Comparison of ENCODE assay signal across 9 mouse cellular contexts in the genomic region with DNA sequence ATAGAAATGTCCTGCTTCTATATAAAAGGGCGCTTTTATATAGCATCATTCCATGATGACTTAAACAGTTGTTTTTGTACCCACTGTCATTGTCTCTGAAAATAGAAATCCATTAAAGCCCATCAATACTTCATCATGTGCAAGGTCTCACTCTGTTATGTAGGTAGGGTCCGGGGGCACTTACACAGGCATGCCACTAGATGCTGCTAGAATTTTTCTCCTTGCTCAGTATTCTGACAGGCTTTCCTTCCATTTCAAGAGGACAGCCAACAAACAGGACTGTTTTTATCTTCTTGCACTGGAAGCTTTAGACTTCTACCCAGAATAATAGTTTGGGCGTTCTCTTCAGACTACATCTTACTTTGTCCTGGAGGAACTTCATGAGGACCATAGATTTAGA.
A peak's percentile ranks its signal among the peaks of the same experiment; 100 is the strongest.
DNase-seq lines count a peak whose midpoint lies in the region; ATAC-seq and TF ChIP-seq lines count a peak whose summit lies in the region.
"Had no signal": no experiment of that assay in that cellular context is flagged by ENCODE, and none has a peak within 500 bp of the region (broad histone marks: within the 10 kb centered on the region; RNA-seq: fewer than 3 reads in every experiment).

No protein-coding gene starts in this region.

- peak; percentile 80; the same call in 1 of the 2 replicates for ATAC-seq in kidney, embryonic 14.5 days (ENCODE audit: low FRiP score, low TSS enrichment)
- peak; percentile 69; the same call in 1 of the 2 replicates for ATAC-seq in forebrain, postnatal 0 days
- ATAC-seq in midbrain, embryonic 14.5 days (ENCODE audit: low FRiP score, low TSS enrichment), result no peak

- no peaks in the 10 kb centered on the region for H3K36me3 ChIP-seq in kidney, embryonic 14.5 days (ENCODE audit: control insufficient read depth, insufficient read depth, low read length)
- no peaks in the 10 kb centered on the region for H3K36me3 ChIP-seq in forebrain, postnatal 0 days (ENCODE audit: insufficient read depth)
- no peaks in the 10 kb centered on the region for H3K36me3 ChIP-seq in midbrain, embryonic 14.5 days (ENCODE audit: control insufficient read depth, insufficient read depth, low read length)
- H3K36me3 ChIP-seq: heart, embryonic 15.5 days had no signal

- no peaks in the 10 kb centered on the region for H3K4me1 ChIP-seq in kidney, embryonic 14.5 days (ENCODE audit: control insufficient read depth, insufficient read depth, low read length)
- H3K4me1 ChIP-seq in forebrain, postnatal 0 days (ENCODE audit: insufficient read depth), result no peaks in the 10 kb centered on the region
- no peaks in the 10 kb centered on the region for H3K4me1 ChIP-seq in midbrain, embryonic 14.5 days (ENCODE audit: control insufficient read depth, insufficient read depth, low read length)
- H3K4me1 ChIP-seq: heart, embryonic 15.5 days had no signal

- H3K27ac ChIP-seq in kidney, embryonic 14.5 days (ENCODE audit: low read depth, low read length), result no peak overlapping the region
- H3K27ac ChIP-seq in forebrain, postnatal 0 days (ENCODE audit: low read depth, low read length), result no peak overlapping the region
- H3K27ac ChIP-seq in midbrain, embryonic 14.5 days (replicated peaks; ENCODE audit: low read depth, low read length), result no peak overlapping the region
- H3K27ac ChIP-seq: heart, embryonic 15.5 days had no signal

- 58% methylated on average over 3 of the region's 3 CpGs for WGBS in kidney, embryonic 14.5 days
- WGBS in forebrain, postnatal 0 days, result 58% methylated on average over 3 of the region's 3 CpGs
- 63% methylated on average over 3 of the region's 3 CpGs for WGBS in midbrain, embryonic 14.5 days

- TF ChIP-seq CTCF in forebrain, postnatal 0 days (IDR thresholded peaks at IDR 0.05; ENCODE audit: low read depth), result peak; percentile 72

- no peak for DNase-seq in kidney, adult 11 months
- DNase-seq in ZHBTc4 (ENCODE audit: low read depth, low spot score), result peak; percentile 7
- DNase-seq in forebrain, postnatal 0 days, result peak; percentile 44
- peak; percentile 77 for DNase-seq in midbrain, embryonic 14.5 days
- DNase-seq in spleen, postnatal 14 days (ENCODE audit: low spot score in 2 of 2), result no peak
- DNase-seq in spleen, adult 12 weeks (ENCODE audit: low spot score), result no peak
- DNase-seq in adrenal gland, adult 2 months, result no peak

- H3K9ac ChIP-seq in kidney, embryonic 14.5 days (ENCODE audit: low read depth, low read length), result no peak overlapping the region
- no peak overlapping the region for H3K9ac ChIP-seq in forebrain, postnatal 0 days
- H3K9ac ChIP-seq in midbrain, embryonic 14.5 days (replicated peaks; ENCODE audit: low read length), result no peak overlapping the region
- H3K9ac ChIP-seq: heart, embryonic 15.5 days had no signal

- no peaks in the 10 kb centered on the region for H3K9me3 ChIP-seq in kidney, embryonic 14.5 days (ENCODE audit: control insufficient read depth, low read length)
- H3K9me3 ChIP-seq in forebrain, postnatal 0 days (ENCODE audit: low read length), result no peaks in the 10 kb centered on the region
- no peaks in the 10 kb centered on the region for H3K9me3 ChIP-seq in midbrain, embryonic 14.5 days (ENCODE audit: control insufficient read depth, low read length)
- H3K9me3 ChIP-seq: heart, embryonic 15.5 days had no signal

- H3K4me3 ChIP-seq in kidney, embryonic 14.5 days (ENCODE audit: low read length), result no peak overlapping the region
- no peak overlapping the region for H3K4me3 ChIP-seq in forebrain, postnatal 0 days (ENCODE audit: low read depth, low read length)
- no peak overlapping the region for H3K4me3 ChIP-seq in midbrain, embryonic 14.5 days (replicated peaks; ENCODE audit: low read depth, low read length)
- H3K4me3 ChIP-seq: heart, embryonic 15.5 days had no signal

- no peak overlapping the region for H3K4me2 ChIP-seq in kidney, embryonic 14.5 days (replicated peaks; ENCODE audit: low read depth, low read length)
- no peak overlapping the region for H3K4me2 ChIP-seq in forebrain, postnatal 0 days (ENCODE audit: low read depth)
- no peak overlapping the region for H3K4me2 ChIP-seq in midbrain, embryonic 14.5 days (ENCODE audit: low read length)
- H3K4me2 ChIP-seq: heart, embryonic 15.5 days had no signal

- no peaks in the 10 kb centered on the region for H3K27me3 ChIP-seq in kidney, embryonic 14.5 days (ENCODE audit: control insufficient read depth, insufficient read depth, low read length)
- H3K27me3 ChIP-seq in forebrain, postnatal 0 days (ENCODE audit: insufficient read depth, low read length), result no peaks in the 10 kb centered on the region
- no peaks in the 10 kb centered on the region for H3K27me3 ChIP-seq in midbrain, embryonic 14.5 days (ENCODE audit: control insufficient read depth, insufficient read depth, low read length)
- H3K27me3 ChIP-seq: heart, embryonic 15.5 days had no signal

Comparison
In these comparisons a context has a peak if more than half of its experiments do, and no peak if none do; other contexts are left out.
1. DNase-seq: peak in ZHBTc4 (single experiment), forebrain, postnatal 0 days (single experiment) and midbrain, embryonic 14.5 days (single experiment); none in kidney, adult 11 months (single experiment), spleen, postnatal 14 days (0 of 2), spleen, adult 12 weeks (single experiment) and adrenal gland, adult 2 months (single experiment).